Mouse (Mus musculus): ENCODE measurements around the gene Stoml1. TPM values are rescaled to one million over a fixed set of nuclear protein-coding genes. Genes with fewer than 3 reads are reported as not detected.
A peak's percentile ranks its signal among the peaks of the same experiment; 100 is the strongest.

Gene Stoml1
- total RNA-seq, 1 experiment = 51.7 TPM

GRCm38 (mm10) chr9:58243696-58244095, 9.3 kb upstream of the Stoml1 start:
- in situ Hi-C loops (cut with MboI; ENCODE audit: low sequenced_read_pairs in 2 of 2, unreplicated experiment in 2 of 2) = no loop called here
- TF ChIP-seq ZNF384 (IDR thresholded peaks at IDR 0.05; ENCODE audit: low read depth, low read length) (no peak), HCFC1 (IDR thresholded peaks at IDR 0.05; ENCODE audit: borderline replicate concordance, insufficient read depth, low read length) (no peak), ZC3H11A (IDR thresholded peaks at IDR 0.05; ENCODE audit: borderline replicate concordance, low read depth, low read length) (no peak), MAFK (IDR thresholded peaks at IDR 0.05; ENCODE audit: insufficient read depth, low read depth, low read length) (no peak), CHD2 (IDR thresholded peaks at IDR 0.05; ENCODE audit: low read depth, low read length) (no peak)
- Histone ChIP-seq H3K36me3 (ENCODE audit: control insufficient read depth, insufficient read depth, low read length, poor library complexity, severe bottlenecking) (peaks cover 39% of the 10 kb centered on the region), H3K4me1 (ENCODE audit: control insufficient read depth in 2 of 2, insufficient read depth in 2 of 2, low read length in 2 of 2, poor library complexity in 1 of 2) (peaks cover 15 to 20% of the 10 kb centered on the region in 2 experiments), H3K27ac (ENCODE audit: insufficient read depth, low read depth, low read length, poor library complexity, severe bottlenecking) (peak overlapping the region; percentile 65; the same call in 1 of the 2 replicates), H3K9ac (ENCODE audit: insufficient read depth, low read depth, low read length, poor library complexity, severe bottlenecking) (no peak overlapping the region), H3K9me3 (ENCODE audit: control insufficient read depth, insufficient read depth, low read depth, low read length) (no peaks in the 10 kb centered on the region), H3K4me3 (ENCODE audit: insufficient read depth in 1 of 2, low read depth in 1 of 2, low read length in 2 of 2, poor library complexity in 1 of 2, severe bottlenecking in 1 of 2) (peak overlapping the region in 1 of 2 experiments; percentile 5; a peak in 1 of 4 replicates)
- no peak for DNase-seq (ENCODE audit: low read depth, low spot score)

GRCm38 (mm10) chr9:58246083-58246591, 6.8 kb upstream of the Stoml1 start:
- DNase-seq (ENCODE audit: low read depth, low spot score) = no peak
- peak overlapping the region; percentile 85 to 99 for H3K4me3 ChIP-seq (ENCODE audit: insufficient read depth in 1 of 2, low read depth in 1 of 2, low read length in 2 of 2, poor library complexity in 1 of 2, severe bottlenecking in 1 of 2)
- peak overlapping the region; percentile 9; the same call in 1 of the 2 replicates for H3K27ac ChIP-seq (ENCODE audit: insufficient read depth, low read depth, low read length, poor library complexity, severe bottlenecking)
- TF ChIP-seq ZNF384 (IDR thresholded peaks at IDR 0.05; ENCODE audit: low read depth, low read length) (no peak), ZC3H11A (IDR thresholded peaks at IDR 0.05; ENCODE audit: borderline replicate concordance, low read depth, low read length) (no peak), HCFC1 (IDR thresholded peaks at IDR 0.05; ENCODE audit: borderline replicate concordance, insufficient read depth, low read length) (no peak), MAFK (IDR thresholded peaks at IDR 0.05; ENCODE audit: insufficient read depth, low read depth, low read length) (no peak), CHD2 (IDR thresholded peaks at IDR 0.05; ENCODE audit: low read depth, low read length) (no peak)
- H3K36me3 ChIP-seq (ENCODE audit: control insufficient read depth, insufficient read depth, low read length, poor library complexity, severe bottlenecking) = peaks cover 32% of the 10 kb centered on the region
- peak overlapping the region; percentile 34; the same call in 1 of the 2 replicates for H3K9ac ChIP-seq (ENCODE audit: insufficient read depth, low read depth, low read length, poor library complexity, severe bottlenecking)
- H3K9me3 ChIP-seq (ENCODE audit: control insufficient read depth, insufficient read depth, low read depth, low read length) = no peaks in the 10 kb centered on the region
- in situ Hi-C loops (cut with MboI; ENCODE audit: low sequenced_read_pairs in 2 of 2, unreplicated experiment in 2 of 2) = no loop called here
- H3K4me1 ChIP-seq (ENCODE audit: control insufficient read depth in 2 of 2, insufficient read depth in 2 of 2, low read length in 2 of 2, poor library complexity in 1 of 2) = peaks cover 11 to 17% of the 10 kb centered on the region in 2 experiments

- peak overlapping the region; percentile 99; the same call in 1 of the 2 replicates for H3K27ac ChIP-seq (ENCODE audit: insufficient read depth, low read depth, low read length, poor library complexity, severe bottlenecking)
- no peaks in the 10 kb centered on the region for H3K9me3 ChIP-seq (ENCODE audit: control insufficient read depth, insufficient read depth, low read depth, low read length)
- in situ Hi-C loops (cut with MboI; ENCODE audit: low sequenced_read_pairs in 2 of 2, unreplicated experiment in 2 of 2) = no loop called here
- peaks cover 11 to 16% of the 10 kb centered on the region in 2 experiments for H3K4me1 ChIP-seq (ENCODE audit: control insufficient read depth in 2 of 2, insufficient read depth in 2 of 2, low read length in 2 of 2, poor library complexity in 1 of 2)
- TF ChIP-seq CHD2 (IDR thresholded peaks at IDR 0.05; ENCODE audit: low read depth, low read length) (no peak), ZC3H11A (IDR thresholded peaks at IDR 0.05; ENCODE audit: borderline replicate concordance, low read depth, low read length) (peak; percentile 28; the same call in 1 of the 2 replicates), ZNF384 (IDR thresholded peaks at IDR 0.05; ENCODE audit: low read depth, low read length) (no peak)
- H3K9ac ChIP-seq (ENCODE audit: insufficient read depth, low read depth, low read length, poor library complexity, severe bottlenecking) = peak overlapping the region; percentile 82
- H3K36me3 ChIP-seq (ENCODE audit: control insufficient read depth, insufficient read depth, low read length, poor library complexity, severe bottlenecking) = peaks cover 29% of the 10 kb centered on the region
- DNase-seq (ENCODE audit: low read depth, low spot score) = no peak
- peak overlapping the region; percentile 85 to 99 for H3K4me3 ChIP-seq (ENCODE audit: insufficient read depth in 1 of 2, low read depth in 1 of 2, low read length in 2 of 2, poor library complexity in 1 of 2, severe bottlenecking in 1 of 2)
Measured at GRCm38 (mm10) chr9:58247064-58247759, 5.8 kb upstream of the Stoml1 start.

GRCm38 (mm10) chr9:58248746-58249413, 4.1 kb upstream of the Stoml1 start:
- TF ChIP-seq MAFK (IDR thresholded peaks at IDR 0.05; ENCODE audit: insufficient read depth, low read depth, low read length) = no peak
- peak overlapping the region; percentile 99 for H3K27ac ChIP-seq (ENCODE audit: insufficient read depth, low read depth, low read length, poor library complexity, severe bottlenecking)
- peak overlapping the region; percentile 97 for H3K9ac ChIP-seq (ENCODE audit: insufficient read depth, low read depth, low read length, poor library complexity, severe bottlenecking)
- H3K4me1 ChIP-seq (ENCODE audit: control insufficient read depth in 2 of 2, insufficient read depth in 2 of 2, low read length in 2 of 2, poor library complexity in 1 of 2) = peaks cover 5 to 19% of the 10 kb centered on the region in 2 experiments; a peak in 3 of 4 replicates
- H3K9me3 ChIP-seq (ENCODE audit: control insufficient read depth, insufficient read depth, low read depth, low read length) = no peaks in the 10 kb centered on the region
- DNase-seq (ENCODE audit: low read depth, low spot score) = no peak
- in situ Hi-C loops (cut with MboI; ENCODE audit: low sequenced_read_pairs in 2 of 2, unreplicated experiment in 2 of 2) = no loop called here
- peaks cover 17% of the 10 kb centered on the region for H3K36me3 ChIP-seq (ENCODE audit: control insufficient read depth, insufficient read depth, low read length, poor library complexity, severe bottlenecking)
- H3K4me3 ChIP-seq (ENCODE audit: insufficient read depth in 1 of 2, low read depth in 1 of 2, low read length in 2 of 2, poor library complexity in 1 of 2, severe bottlenecking in 1 of 2) = peak overlapping the region; percentile 85 to 99

Data from ES-E14 (cell line).